Mouse (Mus musculus): Measurements from ENCODE around the gene Gm44579.

Gene Gm44579

DNA sequence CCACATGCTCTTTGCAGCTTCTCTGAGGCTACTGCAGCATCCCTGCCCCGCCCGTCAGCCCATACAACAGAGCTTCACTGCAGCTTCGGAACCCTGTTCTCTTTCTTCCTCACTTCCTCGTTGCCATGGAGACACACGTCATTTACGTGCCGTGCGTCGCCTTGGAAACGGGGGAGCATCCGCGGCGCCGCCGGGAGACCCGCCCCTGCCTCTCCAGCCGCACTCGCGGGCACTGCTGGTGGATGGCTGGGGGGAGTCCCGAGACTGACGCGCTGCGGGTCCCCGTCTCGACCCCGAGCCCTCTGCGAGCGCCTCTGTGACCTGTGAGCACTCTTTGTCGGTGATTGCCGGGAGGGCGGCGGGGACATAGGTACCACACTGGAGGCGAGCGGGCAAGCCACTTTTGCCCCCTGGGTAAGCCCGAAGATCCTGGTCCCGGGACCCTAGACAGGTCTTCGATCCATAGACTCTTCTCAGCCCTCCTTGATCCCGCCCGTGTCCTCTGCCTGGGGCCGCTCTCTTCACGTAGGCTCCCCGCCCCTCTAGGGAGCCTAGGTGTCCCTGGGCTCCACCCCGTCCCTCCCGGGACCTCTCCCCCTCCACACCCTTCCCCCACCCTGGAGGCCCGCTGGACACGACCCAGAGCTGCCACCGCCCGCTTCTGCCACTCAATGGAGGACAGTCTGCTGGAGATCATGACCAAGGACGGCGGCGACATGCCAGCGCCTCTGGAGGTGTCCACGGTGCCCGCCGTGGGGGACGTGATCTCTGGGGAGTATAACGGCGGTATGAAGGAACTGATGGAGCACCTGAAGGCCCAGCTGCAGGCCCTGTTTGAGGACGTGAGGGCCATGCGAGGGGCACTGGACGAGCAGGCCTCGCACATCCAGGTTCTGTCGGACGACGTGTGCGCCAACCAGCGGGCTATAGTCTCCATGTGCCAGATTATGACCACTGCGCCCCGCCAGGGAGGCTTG lies 52.8 kb downstream of the Gm44579 start:
- peak; percentile 60 to 67 for DNase-seq (ENCODE audit: low spot score in 2 of 2)

DNA sequence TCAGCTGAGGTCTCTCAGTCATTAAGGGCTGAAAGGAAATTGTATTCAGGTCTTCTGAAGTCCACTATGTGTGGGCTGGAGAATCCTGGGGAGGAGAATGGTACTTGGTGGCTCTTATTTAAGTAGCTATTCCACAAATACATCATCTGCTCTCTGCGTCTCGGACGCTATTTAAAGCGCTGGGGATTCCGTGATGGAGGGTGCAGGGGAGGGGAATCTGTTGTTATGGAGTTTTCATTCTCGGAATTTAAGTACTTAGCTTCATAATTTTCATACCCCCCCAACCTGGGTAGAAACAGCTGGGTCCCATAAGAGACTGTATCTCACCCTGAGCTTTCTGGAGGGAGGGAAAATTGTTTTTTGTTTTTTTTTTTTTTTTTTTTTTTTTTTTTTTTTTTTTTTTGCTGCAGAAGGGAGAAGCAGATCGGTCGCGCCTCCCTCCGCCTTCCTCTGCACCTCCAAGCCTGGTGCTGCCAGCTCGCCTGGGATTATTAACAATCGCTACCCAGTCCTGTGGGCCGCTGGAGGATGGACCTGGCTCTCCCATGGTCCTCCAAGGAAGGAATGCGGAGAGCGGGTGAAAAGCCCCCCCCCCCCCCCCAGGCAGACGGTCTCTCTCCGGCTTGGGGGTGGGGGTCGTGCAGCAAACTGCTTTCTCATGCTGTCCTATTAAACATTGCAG lies 53.7 kb downstream of the Gm44579 start, which contains the start of gene Ccdc184:
Gene Ccdc184, plus strand, starts transcription at position 196 of the 682 bp plus-strand sequence.
- no peak for DNase-seq (ENCODE audit: low spot score in 2 of 2)

DNA sequence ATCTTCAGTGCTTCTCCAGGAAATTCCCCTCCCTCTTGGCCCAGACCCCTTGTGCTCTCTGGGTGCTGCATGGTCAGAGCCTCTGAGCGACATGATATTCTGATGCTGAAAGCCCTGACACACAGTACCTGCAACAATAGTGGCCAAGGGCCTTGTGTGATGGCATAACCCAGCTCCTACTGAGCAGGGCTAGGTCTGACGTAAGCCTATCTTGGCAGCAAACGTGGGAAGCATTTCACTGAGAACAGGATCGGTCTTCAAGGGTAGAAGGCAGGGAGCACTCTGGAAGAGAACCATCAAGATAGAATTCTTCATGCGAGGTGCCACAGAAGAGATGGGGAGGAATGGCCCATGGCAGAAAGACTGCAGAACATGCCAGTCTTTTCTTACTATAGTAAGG lies 55.3 kb downstream of the Gm44579 start, which contains the start of gene Asb8:
Gene Asb8, minus strand, starts transcription at position 101 of the 400 bp plus-strand sequence.
- DNase-seq (ENCODE audit: low spot score in 2 of 2) = no peak

DNA sequence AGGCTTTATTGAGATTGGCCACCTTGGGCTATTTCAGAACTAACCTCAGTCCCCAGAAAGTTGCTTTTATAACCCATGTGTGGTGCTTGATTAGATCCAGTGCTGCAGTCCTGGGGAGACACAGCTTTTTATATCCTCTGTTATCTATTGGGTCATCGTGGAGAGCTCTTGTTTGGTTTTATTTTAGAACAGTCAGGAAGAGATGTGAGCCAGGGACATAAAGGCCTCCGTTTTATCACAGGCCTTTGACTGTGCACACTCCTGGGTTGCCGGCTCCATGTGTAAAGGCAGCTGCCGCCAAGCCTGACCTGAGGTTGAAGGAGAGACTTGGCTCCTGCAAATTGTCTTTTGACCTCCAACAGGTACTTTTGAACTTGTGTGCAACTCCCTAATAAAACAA lies 58.2 kb downstream of the Gm44579 start:
- DNase-seq (ENCODE audit: low spot score in 2 of 2) = no peak

DNA sequence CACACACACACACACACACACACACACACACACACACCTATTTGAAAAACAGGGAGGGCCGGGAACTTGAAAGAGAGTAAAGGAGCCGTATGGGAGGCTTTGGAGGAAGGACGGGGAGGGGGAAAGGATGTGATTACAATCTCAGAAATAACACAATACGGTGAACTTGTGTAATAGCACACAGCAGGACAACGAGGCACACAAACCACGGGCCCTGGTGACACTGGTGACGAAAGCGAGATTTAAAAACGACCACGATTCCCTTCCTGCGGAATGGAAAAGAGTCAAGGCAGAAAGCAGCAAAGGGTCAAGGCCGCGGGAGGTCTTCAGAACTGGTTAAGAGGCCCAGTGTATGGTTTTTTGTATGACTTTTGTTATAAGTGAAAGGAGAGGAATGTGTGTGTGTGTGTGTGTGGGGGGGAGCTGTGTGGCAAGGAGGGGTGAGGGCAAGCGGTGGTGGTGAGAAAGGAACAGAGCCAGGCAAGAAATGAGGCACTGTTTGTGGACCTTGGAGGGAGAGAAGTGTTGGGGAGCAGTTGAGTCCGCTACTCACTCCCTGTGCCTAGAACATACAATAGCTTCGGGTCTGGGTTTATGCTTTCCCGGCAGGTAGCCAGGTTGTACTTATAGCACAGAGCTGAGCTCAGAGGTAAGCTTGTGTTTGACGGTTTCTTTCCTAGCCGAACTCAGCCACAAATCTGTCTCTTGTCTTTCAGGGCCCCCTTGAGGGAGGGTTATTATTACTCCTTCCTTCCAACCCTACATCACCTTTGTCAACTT lies 59.6 kb downstream of the Gm44579 start:
- no peak for DNase-seq (ENCODE audit: low spot score in 2 of 2)

DNA sequence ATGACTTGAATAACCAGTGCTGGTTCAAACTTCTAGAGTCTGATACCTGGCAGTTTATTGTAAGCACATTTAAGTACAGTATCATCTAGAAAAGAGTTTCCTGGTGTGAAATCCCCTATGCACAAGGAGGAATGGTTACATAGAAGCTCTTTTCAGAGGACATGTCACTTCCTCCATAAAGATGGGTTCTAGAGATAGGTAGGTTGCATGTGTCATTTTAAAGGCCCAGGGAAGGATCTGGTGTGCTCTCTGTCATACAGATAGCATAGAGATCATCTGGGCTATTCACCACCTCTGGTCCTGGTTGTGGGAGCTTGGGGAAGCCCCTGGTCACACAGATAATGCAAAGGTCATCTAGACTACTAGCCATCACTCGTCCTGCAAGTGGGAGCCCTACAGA lies 63.5 kb downstream of the Gm44579 start:
- no peak for DNase-seq (ENCODE audit: low spot score in 2 of 2)

DNA sequence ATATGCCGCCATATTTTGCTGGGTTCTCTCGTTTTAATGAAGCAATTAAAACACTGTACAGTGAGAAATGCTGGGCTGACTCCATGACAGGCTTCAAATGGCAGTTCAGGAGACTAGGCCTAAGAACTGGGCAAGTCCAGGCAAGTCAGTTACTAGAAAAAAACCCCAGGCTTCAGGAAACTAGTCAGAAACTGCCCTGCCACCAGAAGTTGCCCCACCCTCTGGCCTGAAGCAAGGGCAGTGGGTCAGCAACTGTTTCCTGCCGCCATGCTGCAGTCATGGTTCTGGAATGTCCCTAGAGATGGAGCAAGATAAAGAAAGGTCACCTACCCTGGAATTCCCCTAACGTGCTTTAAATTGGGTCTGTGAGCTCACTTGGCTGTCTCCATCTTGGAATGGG lies 64.8 kb downstream of the Gm44579 start:
- DNase-seq (ENCODE audit: low spot score in 2 of 2) = no peak

DNA sequence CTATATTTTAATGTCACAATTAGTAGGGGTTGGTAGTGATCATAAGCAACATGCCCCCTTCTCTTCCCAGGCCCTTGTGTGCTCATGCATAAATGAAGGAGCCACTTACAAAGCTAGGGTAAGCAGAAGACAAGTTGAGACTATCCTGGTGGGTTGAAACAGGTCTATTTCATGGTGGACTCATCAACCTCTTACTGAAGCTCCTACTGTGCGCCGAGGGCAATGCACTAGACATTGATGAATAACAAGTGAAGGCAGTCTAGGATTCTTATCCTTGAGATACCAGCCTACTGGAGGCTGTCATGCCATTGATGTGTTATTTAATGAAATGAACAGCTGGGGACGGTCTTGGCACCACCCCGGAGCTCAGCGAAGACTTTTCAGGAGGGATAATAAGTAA lies 65.5 kb downstream of the Gm44579 start:
- no peak for DNase-seq (ENCODE audit: low spot score in 2 of 2)

DNA sequence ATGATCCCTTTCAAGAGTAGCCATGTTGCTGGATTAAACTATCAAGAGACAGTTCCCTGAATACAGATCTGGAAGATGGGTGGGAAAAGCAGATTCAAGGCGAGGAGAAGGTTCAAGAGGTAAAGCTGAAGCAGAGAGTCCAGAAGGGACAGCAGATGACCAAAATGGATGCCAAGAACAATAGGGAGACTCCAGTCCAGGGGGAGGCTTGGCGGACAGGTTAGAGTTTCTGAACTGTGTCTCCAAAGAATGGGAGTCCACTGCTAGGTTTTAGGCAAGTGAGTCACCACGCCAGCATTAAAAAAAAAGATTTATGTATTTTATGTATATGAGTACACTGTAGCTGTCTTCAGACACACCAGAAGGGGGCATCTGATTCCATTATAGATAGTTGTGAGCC lies 66.1 kb downstream of the Gm44579 start:
- no peak for DNase-seq (ENCODE audit: low spot score in 2 of 2)

DNA sequence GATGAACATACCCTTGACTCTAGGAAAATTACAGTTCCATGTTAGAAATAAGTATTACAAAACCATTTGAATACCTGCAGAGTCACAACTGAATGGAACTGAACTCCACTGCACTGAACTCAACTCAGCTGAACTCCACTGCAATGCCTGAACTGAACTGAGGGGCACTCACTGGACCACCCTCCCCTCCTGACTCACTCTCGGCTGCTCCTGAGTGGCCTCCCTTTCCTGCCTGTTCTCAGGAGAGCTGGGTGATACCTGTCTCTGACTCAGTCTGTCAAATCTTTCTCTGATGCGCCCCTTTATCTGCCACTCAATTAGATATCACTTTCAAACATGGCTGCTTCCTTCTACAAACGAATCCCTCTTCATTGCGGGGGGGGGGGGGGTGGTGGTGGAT lies 66.6 kb downstream of the Gm44579 start:
- no peak for DNase-seq (ENCODE audit: low spot score in 2 of 2)

DNA sequence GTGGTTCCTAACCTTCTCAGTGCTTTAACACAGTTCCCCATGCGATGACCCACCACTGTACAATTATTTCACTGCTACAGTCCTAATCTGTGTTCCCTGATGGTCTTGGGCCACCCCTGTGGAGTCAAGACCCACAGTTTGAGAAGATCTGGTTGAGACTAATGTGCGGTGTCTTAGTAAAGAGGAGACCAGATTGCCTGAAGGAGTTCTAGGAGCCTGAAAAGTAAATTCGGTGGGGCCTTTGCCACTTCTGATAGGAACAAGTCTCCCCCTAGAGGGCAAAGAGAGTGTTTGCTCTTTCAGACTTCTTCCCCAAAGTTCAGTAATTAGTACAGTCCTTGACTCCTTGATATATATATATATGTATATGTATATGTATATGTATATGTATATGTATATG lies 67.2 kb downstream of the Gm44579 start:
- peak; percentile 29 to 42 for DNase-seq (ENCODE audit: low spot score in 2 of 2)

DNA sequence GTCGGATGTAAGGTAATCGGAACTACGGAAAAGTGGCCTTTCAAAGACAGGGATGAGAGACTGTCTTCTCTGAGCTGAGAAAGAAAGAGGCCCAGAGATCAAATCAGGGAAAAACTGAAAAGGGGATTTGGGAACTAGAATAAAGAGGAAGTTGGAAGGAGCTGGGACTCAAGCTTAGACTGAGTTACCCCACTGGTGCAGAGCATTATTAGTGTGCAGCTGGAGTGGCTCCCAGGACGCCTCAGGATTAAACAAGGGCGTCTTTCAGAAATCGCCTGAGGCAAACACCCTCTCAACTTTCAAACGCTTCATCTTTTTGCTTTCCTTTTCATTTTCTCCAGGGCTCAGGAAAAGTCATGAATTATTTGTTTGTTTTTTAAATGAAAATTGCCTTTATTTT lies 67.9 kb downstream of the Gm44579 start:
- DNase-seq (ENCODE audit: low spot score in 2 of 2) = no peak

DNA sequence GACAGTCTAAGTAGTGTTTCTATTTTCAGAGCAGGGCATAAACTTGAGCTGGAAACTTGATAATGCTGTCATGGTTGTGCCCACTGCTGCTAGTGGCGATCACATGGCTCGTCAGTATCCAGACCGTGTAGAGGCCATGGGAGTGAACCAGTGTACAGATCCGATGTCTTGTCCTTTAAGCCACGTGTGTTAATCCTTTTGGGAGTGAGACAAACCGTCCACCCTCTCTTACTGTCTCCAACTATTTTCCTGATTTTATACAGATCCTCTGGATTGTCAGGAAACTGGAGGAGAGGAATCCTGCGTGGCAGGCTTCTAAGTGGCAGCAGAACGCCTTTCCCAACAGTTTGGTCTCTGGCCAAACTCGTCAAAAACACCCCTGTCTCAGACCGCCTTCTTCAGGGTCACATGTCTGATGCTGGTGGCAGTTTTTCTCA lies 71.6 kb downstream of the Gm44579 start:
- DNase-seq (ENCODE audit: low spot score in 2 of 2) = no peak

DNA sequence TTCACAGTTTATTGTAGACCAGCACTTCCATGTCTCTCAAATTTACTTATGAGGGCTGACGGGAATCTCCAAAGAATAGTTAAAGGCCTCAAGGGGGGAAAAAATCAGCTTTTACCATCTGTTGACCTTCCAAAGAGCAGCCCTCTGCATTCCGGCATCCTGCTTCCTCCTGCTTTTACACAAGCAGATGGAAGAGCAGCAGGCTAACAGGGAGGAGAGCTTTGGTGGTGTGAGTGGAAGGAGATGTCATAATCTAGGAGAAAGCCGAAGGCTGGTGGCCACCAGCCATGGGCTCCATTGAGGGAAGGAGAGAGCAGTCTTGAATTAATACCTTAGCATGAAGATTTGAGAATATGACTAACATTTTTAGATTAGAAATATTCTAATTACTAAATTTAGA lies 72.4 kb downstream of the Gm44579 start:
- DNase-seq (ENCODE audit: low spot score in 2 of 2) = no peak

DNA sequence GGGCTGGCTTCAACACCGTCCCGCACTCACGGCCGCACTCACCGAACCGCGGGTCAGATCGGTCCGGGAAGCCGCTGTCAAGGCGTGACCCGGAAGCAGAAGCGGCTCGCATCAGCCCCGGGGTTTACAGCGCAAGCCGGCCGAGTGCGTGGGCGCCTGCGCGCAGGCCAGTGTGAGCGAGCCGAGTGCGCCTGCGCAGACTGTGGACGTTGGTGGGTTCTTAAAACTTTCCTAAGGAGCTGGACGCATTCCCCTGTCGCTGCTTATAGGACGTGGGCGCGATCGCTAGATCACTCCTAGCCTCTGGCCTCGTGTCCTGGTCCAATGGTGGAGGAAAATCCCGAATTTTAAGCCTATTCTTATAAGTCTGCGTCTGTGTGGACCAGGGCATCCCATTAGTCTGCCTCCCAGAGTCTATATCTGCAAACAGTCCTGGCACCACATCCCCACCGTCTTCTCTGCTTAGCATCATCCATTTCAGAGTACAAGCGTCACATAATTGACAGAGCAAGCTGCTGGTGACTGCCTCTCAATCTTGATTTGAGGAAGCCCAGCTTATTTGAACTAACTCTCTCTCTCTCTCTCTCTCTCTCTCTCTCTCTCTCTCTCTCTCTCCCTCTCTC lies 75.1 kb downstream of the Gm44579 start:
- DNase-seq (ENCODE audit: low spot score in 2 of 2) = peak; percentile 90 to 91

DNA sequence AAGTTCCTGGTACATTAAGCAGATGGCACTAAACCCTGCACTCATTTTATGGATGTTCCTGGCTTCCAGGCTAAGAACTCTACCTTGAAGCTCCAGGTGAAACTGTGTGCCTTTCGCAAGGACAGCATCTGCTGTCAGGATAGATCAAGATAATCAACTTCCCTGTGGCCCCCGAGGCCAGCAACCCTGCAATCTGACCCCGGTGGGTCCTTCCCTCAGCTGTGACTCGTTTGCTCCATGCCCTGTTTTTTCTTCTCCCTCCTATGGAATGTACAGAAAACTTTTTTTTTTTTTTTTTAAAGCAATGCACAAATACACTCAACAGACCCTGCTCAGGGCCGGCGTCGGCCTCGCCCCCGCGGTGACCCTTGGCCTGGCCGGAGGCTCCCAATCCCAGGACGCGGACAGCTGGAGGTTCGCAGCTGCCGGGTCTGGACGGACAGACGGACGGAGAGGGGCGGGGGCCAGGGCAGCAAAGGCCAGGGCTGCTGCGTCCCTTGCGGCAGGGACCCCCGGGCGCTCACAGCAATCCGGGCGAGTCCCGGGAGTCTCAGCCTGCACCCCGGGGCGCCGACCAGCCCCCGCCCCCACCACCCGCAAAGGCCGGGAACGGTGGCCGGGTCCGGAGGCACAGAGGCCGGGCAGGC lies 75.8 kb downstream of the Gm44579 start:
- DNase-seq (ENCODE audit: low spot score in 2 of 2) = peak in 1 of 2 experiments; percentile 4

DNA sequence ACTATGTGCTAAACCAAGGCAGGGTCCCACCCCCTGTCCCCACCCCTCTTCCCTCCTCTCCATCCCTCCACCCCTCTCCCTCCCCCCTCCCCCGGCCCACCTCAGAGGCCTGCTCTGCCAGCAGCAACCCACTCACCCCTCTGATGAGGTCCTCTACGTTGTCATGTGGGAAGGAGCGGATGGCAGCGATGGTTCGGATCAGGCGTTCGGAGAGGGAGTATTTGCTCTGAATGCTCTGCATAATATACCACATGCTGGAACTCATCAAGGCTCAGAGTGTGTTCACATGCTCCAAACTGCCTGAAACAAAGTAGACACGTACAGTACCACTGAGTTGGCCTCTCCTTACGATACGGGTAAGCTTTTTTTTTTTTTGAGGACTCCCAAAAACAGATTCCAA lies 78.3 kb downstream of the Gm44579 start:
- no peak for DNase-seq (ENCODE audit: low spot score in 2 of 2)

DNA sequence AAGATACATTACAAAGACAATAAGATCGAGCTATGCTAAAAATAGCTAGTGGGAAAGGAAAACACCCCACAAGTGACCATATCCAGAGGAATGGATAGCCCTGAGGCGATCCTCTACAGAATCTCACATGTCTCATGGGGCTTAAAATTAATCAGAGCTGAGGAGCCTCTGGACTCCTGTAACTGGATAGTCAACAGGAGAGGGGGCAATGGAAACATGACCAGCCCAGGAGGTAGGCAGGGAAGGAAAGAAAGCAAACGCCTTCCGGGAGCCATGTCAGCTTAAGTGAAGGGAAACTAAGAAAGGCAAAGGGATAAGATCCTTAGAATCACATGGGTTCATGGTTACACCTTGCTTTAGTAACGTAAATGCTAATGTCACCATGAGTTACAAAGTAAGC lies 80.0 kb downstream of the Gm44579 start:
- DNase-seq (ENCODE audit: low spot score in 2 of 2) = no peak

DNA sequence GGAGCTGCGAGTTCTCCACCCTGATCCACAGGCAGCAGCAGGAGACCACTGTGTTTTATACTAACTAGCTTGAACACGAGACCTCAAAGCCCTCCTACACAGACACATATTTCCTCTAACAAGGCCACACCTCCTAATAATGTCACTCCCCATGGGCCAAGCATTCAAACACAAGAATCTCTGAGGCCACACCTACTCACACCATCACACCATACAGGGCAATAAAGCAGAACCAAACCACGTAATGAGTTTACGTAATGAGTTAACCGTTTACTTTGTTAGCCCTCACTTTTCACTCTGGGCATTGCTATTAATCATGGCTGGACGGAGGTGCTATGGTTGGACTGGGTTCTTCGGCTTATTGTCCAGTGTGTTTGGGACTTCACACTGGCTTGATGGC lies 81.0 kb downstream of the Gm44579 start:
- DNase-seq (ENCODE audit: low spot score in 2 of 2) = no peak

DNA sequence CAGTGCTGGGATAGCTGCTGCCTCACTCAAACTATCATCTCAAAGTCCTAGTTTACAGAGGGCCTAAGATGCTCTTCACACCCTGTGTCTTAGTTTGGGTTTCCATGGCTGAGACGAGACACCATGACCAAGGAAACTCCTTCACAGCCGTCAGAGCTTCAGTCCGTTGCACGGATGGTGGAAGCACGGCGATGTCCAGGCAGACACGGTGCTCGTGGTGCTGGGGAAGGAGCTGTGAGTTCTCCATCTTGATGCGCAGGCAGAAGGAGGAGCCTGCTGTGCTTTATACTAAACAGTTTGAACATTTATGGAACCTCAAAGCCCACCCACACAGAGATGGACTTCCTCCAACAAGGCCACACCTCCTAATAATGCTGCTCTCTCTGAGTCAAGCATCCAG lies 83.9 kb downstream of the Gm44579 start:
- no peak for DNase-seq (ENCODE audit: low spot score in 2 of 2)

Measured in spleen, postnatal 36 days (tissue).